Mouse (Mus musculus) T-helper 17 cell (primary cell): ENCODE results near the gene Hrh3.

Experiments
- in situ Hi-C, 2 experiments: fragments of 300-600 bp; cut with MboI, MseI; formaldehyde crosslinking; loops; 1 replicate in 1 of 2; 2 replicates in 1 of 2; pipeline ENCODE4 v1.15.1; 2025; ENCODE audit warnings: high pct_unique_total_duplicates in 2 of 2

The Hrh3 gene

GRCm38 (mm10) chr2:180063338-180064131 is 40.8 kb downstream of the Hrh3 start:
- in situ Hi-C loops, result no loop called here

DNA sequence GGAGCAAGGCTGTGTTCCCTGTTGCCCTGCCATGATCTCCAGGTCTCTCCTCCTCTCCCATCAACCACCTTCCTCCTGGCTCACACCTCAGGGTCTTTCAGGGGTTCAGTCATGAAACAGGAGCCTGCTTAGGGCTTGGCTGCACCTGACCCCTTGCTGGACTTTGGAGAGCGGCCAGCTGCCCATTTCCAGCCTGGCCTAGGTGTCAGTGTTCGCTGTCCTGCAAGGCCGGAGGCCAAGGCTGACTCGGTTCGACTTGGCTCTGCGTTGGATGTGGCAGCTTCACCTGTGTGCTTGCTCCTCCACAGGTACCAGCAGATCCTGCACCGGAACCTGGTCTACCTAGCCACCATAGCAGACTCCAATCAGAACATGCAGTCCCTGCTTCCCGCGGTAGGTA is 51.3 kb downstream of the Hrh3 start:
- in situ Hi-C loops, result no loop called here

DNA sequence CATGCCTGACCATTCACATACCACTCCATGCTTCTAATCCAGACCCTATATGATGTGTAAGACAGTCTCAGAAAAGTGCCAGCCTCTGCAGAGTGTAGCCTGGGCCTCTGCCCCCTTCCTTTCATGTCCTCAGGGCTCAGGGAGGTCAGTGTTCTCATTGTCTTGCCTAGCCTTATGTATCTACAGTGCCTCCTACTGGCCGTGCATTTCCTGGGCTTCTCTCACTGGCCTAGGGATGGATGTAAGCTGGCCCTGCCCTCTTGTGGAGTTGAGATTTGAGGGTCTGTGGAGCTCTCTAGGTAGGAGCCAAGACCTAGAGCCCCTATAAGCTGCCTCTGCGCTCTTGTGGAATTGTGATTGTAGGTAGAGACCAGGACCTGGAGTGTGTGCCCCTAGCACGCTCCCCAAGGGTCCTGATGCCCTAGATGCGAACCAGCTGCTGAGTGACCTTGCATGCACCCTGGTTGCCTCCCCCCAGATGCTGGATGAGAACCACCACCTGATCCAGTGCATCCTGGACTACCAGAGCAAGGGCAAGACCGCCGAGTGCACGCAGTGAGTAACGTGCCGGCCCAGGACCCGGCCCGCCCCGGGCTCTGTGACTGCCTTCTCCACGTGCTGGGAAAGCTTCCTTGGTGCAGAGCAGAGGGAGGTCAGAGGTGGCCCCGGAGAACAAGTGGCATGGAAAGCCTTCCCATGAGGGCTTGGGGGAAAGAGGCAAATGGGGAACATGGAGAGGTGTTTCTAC is 52.1 kb downstream of the Hrh3 start:
- in situ Hi-C loops, result no loop called here

DNA sequence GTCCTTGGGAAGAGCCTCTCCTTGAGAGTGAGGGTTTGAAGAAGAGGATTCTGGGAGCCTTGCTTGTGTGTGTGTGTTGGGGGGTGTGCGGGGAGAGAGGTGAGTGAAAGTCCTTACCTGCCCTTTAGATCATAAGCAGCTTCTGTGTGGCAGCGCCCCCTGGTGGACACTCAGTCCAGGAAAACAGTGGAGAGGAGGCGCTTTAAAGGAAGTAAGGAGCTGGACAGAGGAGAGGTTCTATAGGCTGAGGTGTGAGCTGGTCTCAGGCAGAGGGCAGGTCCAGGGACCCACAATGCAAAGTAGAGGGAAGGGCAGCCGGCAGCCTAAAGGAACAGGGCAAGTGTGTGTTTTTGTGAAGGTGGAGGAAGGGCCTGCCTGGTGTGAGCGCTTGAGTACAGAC is 53.3 kb downstream of the Hrh3 start:
- in situ Hi-C loops, result no loop called here
